Mouse (Mus musculus) embryonic facial prominence, embryonic 13.5 days (tissue): Measurements from ENCODE around the gene Map2k5. TPM values are rescaled to one million over a fixed set of nuclear protein-coding genes. Genes with fewer than 3 reads are reported as not detected.

Experiments
- ATAC-seq: fragments of 200-750 bp; cut with Nextera tagmentation; 2 replicates; pipeline ENCODE4 v1.8.0; 2017; ENCODE audit warnings: low read depth; ENCODE audit not compliant: insufficient number of reproducible peaks, insufficient read depth, low FRiP score, low TSS enrichment
- H3K27ac ChIP-seq: fragments of 300-500 bp; sonication (generic); 2 replicates; pipeline ENCODE4 v1.5.1; 2015; ENCODE audit warnings: moderate library complexity, mild to moderate bottlenecking, inconsistent platforms
- H3K27me3 ChIP-seq: fragments of 300-500 bp; sonication (generic); 2 replicates; pipeline ENCODE4 v1.6.1; 2015; ENCODE audit warnings: mild to moderate bottlenecking, inconsistent platforms
- H3K36me3 ChIP-seq: fragments of 300-500 bp; sonication (generic); 2 replicates; pipeline ENCODE4 v1.6.1; 2015; ENCODE audit warnings: mild to moderate bottlenecking, inconsistent platforms
- H3K4me1 ChIP-seq: fragments of 300-500 bp; sonication (generic); 2 replicates; pipeline ENCODE4 v1.6.1; 2015; ENCODE audit warnings: inconsistent platforms
- H3K4me2 ChIP-seq: fragments of 300-500 bp; sonication (generic); 2 replicates; pipeline ENCODE4 v1.6.1; 2015; ENCODE audit warnings: moderate library complexity, mild to moderate bottlenecking, inconsistent platforms
- H3K4me3 ChIP-seq: fragments of 300-500 bp; sonication (generic); 2 replicates; pipeline ENCODE4 v1.5.1; 2015; ENCODE audit warnings: mild to moderate bottlenecking, inconsistent platforms
- H3K9ac ChIP-seq: fragments of 300-500 bp; sonication (generic); 2 replicates; pipeline ENCODE4 v1.6.1; 2015; ENCODE audit warnings: mild to moderate bottlenecking, inconsistent platforms
- H3K9me3 ChIP-seq: fragments of 300-500 bp; sonication (generic); 2 replicates; pipeline ENCODE4 v1.6.1; 2016; ENCODE audit warnings: inconsistent platforms
- WGBS: fragments of 180-500 bp; shearing (Covaris S2); methylation state at CpG from one replicate; pipeline ENCODE4 v1.1.7; 2015; ENCODE audit warnings: mixed read lengths; 5-methylcytosine and 5-hydroxymethylcytosine counted together
- polyA plus RNA-seq: library from polyadenylated mRNA; unstranded; fragments of >200 nt; fragmentation: Nextera tagmentation; extraction: Ambion mirVana; gene quantifications from 2 replicates; pipeline ENCODE4 v1.2.1, GENCODE M21; 2015

Gene Map2k5
- polyA plus RNA-seq, 1 experiment from 2014 or later = 37.8 TPM

- no peak overlapping the region for H3K27ac ChIP-seq
- H3K4me3 ChIP-seq = no peak overlapping the region
- H3K9ac ChIP-seq = no peak overlapping the region
- peaks cover 37% of the 10 kb centered on the region for H3K36me3 ChIP-seq
- H3K27me3 ChIP-seq = no peaks in the 10 kb centered on the region
- WGBS = 97% methylated on average over 3 of the region's 3 CpGs
- H3K9me3 ChIP-seq = no peaks in the 10 kb centered on the region
- H3K4me2 ChIP-seq = no peak overlapping the region
- peaks cover 15% of the 10 kb centered on the region for H3K4me1 ChIP-seq
- ATAC-seq = no peak
These were observed 79.0 kb downstream of the Map2k5 start for GRCm38 (mm10) chr9:63298656-63299055.

GRCm38 (mm10) chr9:63295551-63295958 is 82.1 kb downstream of the Map2k5 start:
- no peaks in the 10 kb centered on the region for H3K9me3 ChIP-seq
- 0 out of 2 replicates have a peak overlapping the region, but pooled peaks have one; percentile 21 for H3K9ac ChIP-seq
- H3K4me3 ChIP-seq = no peak overlapping the region
- WGBS = 41% methylated on average over 7 of the region's 7 CpGs
- peaks cover 30% of the 10 kb centered on the region for H3K36me3 ChIP-seq
- H3K27me3 ChIP-seq = no peaks in the 10 kb centered on the region
- no peak for ATAC-seq
- no peak overlapping the region for H3K27ac ChIP-seq
- peaks cover 15% of the 10 kb centered on the region for H3K4me1 ChIP-seq
- no peak overlapping the region for H3K4me2 ChIP-seq

- H3K27ac ChIP-seq = no peak overlapping the region
- peaks cover 31% of the 10 kb centered on the region for H3K36me3 ChIP-seq
- WGBS = 80% methylated on average over 6 of the region's 6 CpGs
- peaks cover 15% of the 10 kb centered on the region for H3K4me1 ChIP-seq
- H3K9ac ChIP-seq = no peak overlapping the region
- no peaks in the 10 kb centered on the region for H3K9me3 ChIP-seq
- ATAC-seq = no peak
- no peaks in the 10 kb centered on the region for H3K27me3 ChIP-seq
- no peak overlapping the region for H3K4me2 ChIP-seq
- H3K4me3 ChIP-seq = no peak overlapping the region
These were observed 82.9 kb downstream of the Map2k5 start for GRCm38 (mm10) chr9:63294846-63295245.

DNA sequence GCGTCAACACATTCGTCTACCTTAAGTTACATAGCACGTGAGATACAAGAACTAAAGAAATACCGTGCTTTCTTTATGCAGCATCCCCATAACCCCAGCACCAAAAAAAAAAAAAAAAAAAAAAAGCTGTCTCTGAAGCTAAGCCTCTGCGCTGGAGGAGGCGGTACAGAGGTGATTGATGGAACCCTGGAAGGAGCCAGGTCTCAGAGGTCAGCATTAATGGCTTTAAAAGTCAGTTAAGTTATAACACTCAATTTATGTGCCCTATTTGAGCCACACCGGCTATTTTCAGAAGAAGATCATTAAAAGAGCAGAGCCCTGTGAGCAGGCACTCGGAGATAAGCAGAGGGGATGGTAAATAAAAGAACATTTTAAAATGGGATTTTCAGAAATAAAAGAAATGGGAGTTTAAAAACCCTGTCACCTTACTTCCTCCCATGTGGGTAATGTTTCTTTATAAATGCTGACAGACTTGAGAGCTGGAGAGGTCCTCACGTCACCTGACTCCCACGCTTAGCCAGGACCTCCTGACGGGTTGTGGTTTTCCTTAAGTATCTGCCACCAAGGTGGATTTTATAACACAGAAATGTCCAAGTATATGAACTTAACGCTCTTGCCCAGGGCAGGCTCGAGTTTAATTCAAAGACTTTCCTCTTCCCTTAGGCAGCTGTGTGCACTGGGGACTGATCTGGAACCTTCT is 83.8 kb downstream of the Map2k5 start:
- ATAC-seq = no peak
- no peak overlapping the region for H3K9ac ChIP-seq
- H3K4me2 ChIP-seq = no peak overlapping the region
- WGBS = 58% methylated on average over 13 of the region's 13 CpGs
- H3K4me1 ChIP-seq = peaks cover 15% of the 10 kb centered on the region
- no peak overlapping the region for H3K4me3 ChIP-seq
- no peaks in the 10 kb centered on the region for H3K9me3 ChIP-seq
- no peak overlapping the region for H3K27ac ChIP-seq
- H3K36me3 ChIP-seq = peaks cover 38% of the 10 kb centered on the region
- H3K27me3 ChIP-seq = no peaks in the 10 kb centered on the region

GRCm38 (mm10) chr9:63288676-63289075 is 89.0 kb downstream of the Map2k5 start:
- no peaks in the 10 kb centered on the region for H3K4me1 ChIP-seq
- no peak for ATAC-seq
- peaks cover 35% of the 10 kb centered on the region for H3K36me3 ChIP-seq
- no peak overlapping the region for H3K9ac ChIP-seq
- 87% methylated on average over 4 of the region's 4 CpGs for WGBS
- no peaks in the 10 kb centered on the region for H3K27me3 ChIP-seq
- H3K4me2 ChIP-seq = no peak overlapping the region
- no peak overlapping the region for H3K27ac ChIP-seq
- no peak overlapping the region for H3K4me3 ChIP-seq
- H3K9me3 ChIP-seq = no peaks in the 10 kb centered on the region

DNA sequence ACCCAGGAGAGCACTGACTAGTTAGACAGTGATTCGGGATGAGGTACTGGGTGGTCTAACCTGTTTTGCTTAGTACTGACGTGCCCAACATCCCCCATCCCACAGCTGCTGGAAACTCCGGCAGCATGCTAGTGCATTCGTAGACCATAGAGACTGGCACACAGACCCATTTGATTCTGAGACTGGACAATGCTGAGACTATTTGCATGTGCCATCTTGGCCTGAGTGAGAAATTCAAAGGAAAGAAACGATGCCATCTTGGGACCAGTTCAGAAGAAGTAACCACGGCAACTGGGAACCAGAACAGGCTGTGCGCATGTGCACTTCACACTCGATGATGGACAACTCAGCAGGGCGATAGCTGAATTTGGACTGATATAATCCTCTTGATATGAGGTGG is 93.3 kb downstream of the Map2k5 start:
- ATAC-seq = no peak
- no peak overlapping the region for H3K4me2 ChIP-seq
- no peaks in the 10 kb centered on the region for H3K4me1 ChIP-seq
- H3K27me3 ChIP-seq = no peaks in the 10 kb centered on the region
- H3K36me3 ChIP-seq = peaks cover 18% of the 10 kb centered on the region
- H3K27ac ChIP-seq = no peak overlapping the region
- 86% methylated on average over 9 of the region's 9 CpGs for WGBS
- no peak overlapping the region for H3K4me3 ChIP-seq
- no peak overlapping the region for H3K9ac ChIP-seq
- H3K9me3 ChIP-seq = no peaks in the 10 kb centered on the region

DNA sequence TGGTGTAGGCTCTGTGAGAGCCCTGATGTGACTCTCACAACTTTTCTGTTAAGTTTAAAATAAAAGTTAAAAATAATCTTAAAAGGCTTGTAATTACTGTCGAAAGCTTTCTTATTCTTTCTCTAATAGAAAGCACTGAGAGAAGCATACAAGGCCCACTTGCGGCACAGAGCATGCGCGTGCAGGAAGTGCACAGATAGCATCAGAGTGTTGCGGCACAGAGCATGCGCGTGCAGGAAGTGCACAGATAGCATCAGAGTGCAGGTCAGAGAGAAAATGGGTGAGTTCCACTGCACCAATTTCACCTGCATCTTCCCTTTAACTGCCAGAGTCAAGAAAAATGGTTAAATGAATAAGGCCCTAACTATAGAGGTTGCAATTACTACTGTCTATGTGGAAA is 95.7 kb downstream of the Map2k5 start:
- ATAC-seq = no peak
- no peak overlapping the region for H3K9ac ChIP-seq
- no peaks in the 10 kb centered on the region for H3K27me3 ChIP-seq
- no peak overlapping the region for H3K27ac ChIP-seq
- H3K9me3 ChIP-seq = no peaks in the 10 kb centered on the region
- H3K36me3 ChIP-seq = peaks cover 10% of the 10 kb centered on the region
- no peak overlapping the region for H3K4me2 ChIP-seq
- no peak overlapping the region for H3K4me3 ChIP-seq
- WGBS = 96% methylated on average over 7 of the region's 7 CpGs
- H3K4me1 ChIP-seq = no peaks in the 10 kb centered on the region

- WGBS = 76% methylated on average over 2 of the region's 2 CpGs
- Histone ChIP-seq H3K27ac (no peak overlapping the region), H3K4me3 (no peak overlapping the region)
These were observed 96.6 kb downstream of the Map2k5 start for GRCm38 (mm10) chr9:63281086-63281485.

GRCm38 (mm10) chr9:63273781-63274180 is 103.9 kb downstream of the Map2k5 start:
- 77% methylated on average over 6 of the region's 6 CpGs for WGBS
- Histone ChIP-seq H3K27me3 (no peaks in the 10 kb centered on the region), H3K4me3 (no peak overlapping the region), H3K36me3 (peaks cover 12% of the 10 kb centered on the region), H3K4me2 (no peak overlapping the region), H3K4me1 (peaks cover 21% of the 10 kb centered on the region), H3K27ac (no peak overlapping the region), H3K9me3 (no peaks in the 10 kb centered on the region), H3K9ac (no peak overlapping the region)
- ATAC-seq = no peak

More at GRCm38 (mm10) chr9:63281086-63281485, 96.6 kb downstream of the Map2k5 start:
- no peaks in the 10 kb centered on the region for H3K9me3 ChIP-seq
- H3K4me1 ChIP-seq = no peaks in the 10 kb centered on the region
- no peak for ATAC-seq
- no peaks in the 10 kb centered on the region for H3K27me3 ChIP-seq
- H3K4me2 ChIP-seq = no peak overlapping the region
- no peak overlapping the region for H3K9ac ChIP-seq
- H3K36me3 ChIP-seq = peaks cover 14% of the 10 kb centered on the region

- Histone ChIP-seq H3K4me1 (peaks cover 21% of the 10 kb centered on the region), H3K4me3 (no peak overlapping the region)
- ATAC-seq = no peak
These were observed 107.9 kb downstream of the Map2k5 start for GRCm38 (mm10) chr9:63269839-63270238.

DNA sequence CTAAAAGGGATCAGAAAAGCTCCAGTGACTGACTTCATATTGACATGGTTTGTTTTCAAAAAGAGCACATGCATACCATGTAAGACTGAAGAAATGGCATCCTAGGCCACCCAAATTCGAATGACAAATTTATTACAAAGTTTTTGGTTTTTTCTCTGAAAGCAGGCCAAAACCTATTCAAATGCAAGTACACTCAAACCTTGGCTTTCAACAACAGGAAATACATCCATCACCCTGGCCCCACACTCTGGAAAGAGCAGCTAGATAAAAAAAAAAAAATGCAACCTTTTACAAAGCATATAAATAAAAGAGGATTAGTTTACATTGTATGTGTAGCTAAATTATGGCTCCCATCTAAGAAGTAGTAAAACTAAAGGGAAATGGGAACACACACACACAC is 114.5 kb downstream of the Map2k5 start:
- Histone ChIP-seq H3K27ac (no peak overlapping the region), H3K4me1 (peaks cover 19% of the 10 kb centered on the region), H3K4me3 (no peak overlapping the region), H3K27me3 (no peaks in the 10 kb centered on the region), H3K9ac (no peak overlapping the region), H3K36me3 (0 out of 2 replicates have a peak, but pooled peaks cover 3% of the 10 kb centered on the region), H3K9me3 (no peaks in the 10 kb centered on the region), H3K4me2 (no peak overlapping the region)
- ATAC-seq = no peak
- 77% methylated on average over 1 of the region's 1 CpGs for WGBS

More at GRCm38 (mm10) chr9:63269839-63270238, 107.9 kb downstream of the Map2k5 start:
- WGBS = 27% methylated on average over 3 of the region's 3 CpGs
- H3K4me2 ChIP-seq = no peak overlapping the region
- H3K27me3 ChIP-seq = no peaks in the 10 kb centered on the region
- no peak overlapping the region for H3K27ac ChIP-seq
- no peaks in the 10 kb centered on the region for H3K9me3 ChIP-seq
- peaks cover 6% of the 10 kb centered on the region; the same call in 1 of the 2 replicates for H3K36me3 ChIP-seq
- no peak overlapping the region for H3K9ac ChIP-seq

- Histone ChIP-seq H3K9ac (no peak overlapping the region; the same call in 1 of the 2 replicates), H3K27ac (no peak overlapping the region), H3K4me2 (no peak overlapping the region), H3K4me1 (peaks cover 23% of the 10 kb centered on the region), H3K27me3 (no peaks in the 10 kb centered on the region), H3K36me3 (peaks cover 17% of the 10 kb centered on the region), H3K4me3 (no peak overlapping the region), H3K9me3 (no peaks in the 10 kb centered on the region)
- 32% methylated on average over 3 of the region's 3 CpGs for WGBS
- ATAC-seq = no peak
These were observed 118.9 kb downstream of the Map2k5 start for GRCm38 (mm10) chr9:63258768-63259167.
